Mouse (Mus musculus) kidney, postnatal 10 days (tissue): ENCODE measurements around the gene Aven.
A peak's percentile ranks its signal among the peaks of the same experiment; 100 is the strongest.

Source experiments
- DNase-seq: peaks from one replicate; pipeline ENCODE4 v3.0.0; 2021; ENCODE audit warnings: mixed read lengths

The Aven gene

DNA sequence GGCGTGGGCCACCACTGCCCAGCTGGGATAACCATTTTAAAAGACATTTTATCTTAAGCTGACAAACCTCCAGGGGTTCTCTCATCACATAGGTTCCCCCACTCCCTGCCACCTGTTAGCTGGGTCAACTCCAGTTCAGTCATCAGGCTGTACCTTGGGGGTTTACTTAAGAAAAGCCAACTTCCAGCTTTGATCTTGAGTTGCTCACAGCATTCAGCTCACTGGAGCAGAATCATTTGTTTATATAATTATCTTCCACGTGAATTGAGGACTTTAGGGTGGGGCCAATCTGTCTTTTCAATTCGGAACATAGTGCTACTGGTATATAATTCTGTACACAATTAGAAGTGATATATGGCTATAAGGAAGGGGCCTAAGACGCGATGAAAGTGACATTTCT lies 1.1 kb upstream of the Aven start:
- no peak for DNase-seq

GRCm38 (mm10) chr2:112492431-112492855 lies 321 bp upstream of the Aven start:
- peak; percentile 18 for DNase-seq

GRCm38 (mm10) chr2:112493539-112494260 lies 936 bp downstream of the Aven start:
- no peak for DNase-seq

GRCm38 (mm10) chr2:112497851-112498250 lies 5.1 kb downstream of the Aven start:
- peak; percentile 37 for DNase-seq

- DNase-seq = peak; percentile 86
Measured at GRCm38 (mm10) chr2:112501209-112501608, 8.4 kb downstream of the Aven start.

DNA sequence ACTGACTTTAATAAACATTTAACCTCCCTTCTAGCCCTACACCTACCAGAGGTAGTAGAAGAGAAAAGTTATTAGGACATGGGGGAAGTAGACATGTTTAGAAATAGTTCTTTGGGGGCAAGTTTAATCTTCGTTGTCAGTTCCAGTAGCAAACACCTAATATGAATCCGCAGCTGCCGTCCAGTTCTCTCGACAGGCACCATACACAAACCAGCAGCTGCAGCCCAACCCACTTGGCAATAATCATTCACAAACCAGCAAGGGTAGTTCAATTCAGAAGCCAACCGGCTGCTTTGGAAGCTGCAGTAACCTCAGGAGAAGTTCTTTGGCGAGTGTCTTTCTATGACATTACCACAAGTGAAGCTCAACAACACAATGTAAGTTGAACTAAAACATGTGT lies 11.2 kb downstream of the Aven start:
- no peak for DNase-seq

DNA sequence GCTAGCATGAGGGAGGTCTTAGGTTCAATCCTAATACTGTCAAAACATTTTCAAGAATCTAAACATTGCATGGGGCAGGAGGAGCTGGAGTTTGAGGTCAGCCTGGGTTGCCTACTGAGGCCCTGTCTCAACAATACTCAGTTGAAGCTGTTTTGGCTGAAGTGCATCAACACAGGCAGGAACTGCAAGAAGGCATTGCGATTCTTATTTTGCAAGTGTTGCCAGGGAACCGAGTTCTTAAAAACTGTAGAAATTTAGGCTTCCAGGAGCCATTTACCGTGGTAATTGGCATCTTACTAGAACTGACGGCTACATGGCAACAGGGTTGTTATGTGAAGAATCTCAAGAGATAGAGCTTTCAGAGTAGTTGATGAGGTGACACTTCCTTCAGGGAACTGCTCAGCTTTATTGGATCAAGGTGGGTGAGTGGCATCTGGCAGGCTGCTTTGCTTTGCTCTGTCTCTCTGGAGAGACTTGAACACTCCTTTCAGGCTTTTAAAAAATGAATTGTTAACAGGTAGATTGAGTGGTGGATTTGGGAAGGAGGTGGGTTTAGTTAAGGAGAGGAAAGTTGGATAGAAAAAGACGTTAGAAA lies 14.2 kb downstream of the Aven start:
- no peak for DNase-seq

- no peak for DNase-seq
Measured at GRCm38 (mm10) chr2:112507444-112507843, 14.7 kb downstream of the Aven start.

- no peak for DNase-seq
Measured at GRCm38 (mm10) chr2:112510140-112510539, 17.4 kb downstream of the Aven start.

- no peak for DNase-seq
Measured at GRCm38 (mm10) chr2:112513036-112513435, 20.3 kb downstream of the Aven start.

DNA sequence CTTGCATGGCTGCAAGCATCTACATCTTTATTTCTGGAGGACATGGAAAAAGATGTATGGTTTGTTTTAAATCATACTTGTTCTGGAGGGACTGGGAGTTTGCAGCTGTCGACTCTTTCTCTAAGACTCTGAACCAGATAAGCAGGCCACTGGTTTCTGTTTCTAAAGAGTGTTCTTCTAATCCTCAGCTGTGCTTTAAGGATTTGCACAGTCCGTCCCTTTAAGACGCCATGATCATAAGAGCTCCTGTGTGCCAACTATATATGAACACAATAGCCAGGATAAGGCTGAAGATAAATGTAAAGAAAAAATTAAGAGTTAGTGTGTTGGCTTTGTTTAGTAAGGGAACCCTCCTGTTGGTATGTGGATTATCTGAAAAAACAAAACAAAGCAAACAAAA lies 24.0 kb downstream of the Aven start:
- no peak for DNase-seq

DNA sequence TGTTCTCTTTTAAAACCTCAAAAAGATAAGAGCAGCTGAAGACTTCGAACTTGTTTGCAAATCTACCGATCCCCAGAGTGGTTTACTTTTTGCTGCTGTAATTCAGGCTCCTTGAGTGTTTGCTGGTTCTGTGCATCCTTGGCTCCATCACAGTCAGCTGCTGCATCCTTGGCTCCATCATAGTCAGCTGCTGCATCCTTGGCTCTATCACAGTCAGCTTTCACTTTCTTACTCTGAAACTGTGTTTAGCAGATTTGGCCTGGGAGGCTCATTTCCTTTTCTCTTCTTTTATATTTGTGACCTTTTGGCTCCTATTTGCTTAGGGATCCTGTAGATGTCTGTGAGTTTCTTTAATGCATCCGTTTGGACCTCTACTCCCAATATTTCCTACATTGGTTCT lies 24.5 kb downstream of the Aven start:
- no peak for DNase-seq

DNA sequence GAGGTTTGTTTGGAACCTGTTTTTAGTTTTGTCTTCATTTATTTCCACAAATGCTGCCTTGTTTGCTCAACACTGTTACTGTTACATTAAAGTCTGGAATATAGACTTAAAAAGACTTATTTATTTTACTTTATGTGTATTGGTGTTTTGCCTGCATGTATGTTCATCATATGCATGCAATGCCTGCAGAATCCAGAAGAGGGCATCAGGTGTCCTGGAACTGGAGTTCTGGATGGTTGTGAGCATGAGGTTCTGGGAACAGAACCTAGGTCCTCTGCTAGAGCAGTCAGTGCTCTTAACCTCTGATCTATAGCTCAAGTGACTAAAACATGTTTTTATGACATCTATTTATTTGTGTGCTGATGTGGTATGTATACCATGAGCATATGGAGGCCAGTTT lies 25.8 kb downstream of the Aven start:
- no peak for DNase-seq

DNA sequence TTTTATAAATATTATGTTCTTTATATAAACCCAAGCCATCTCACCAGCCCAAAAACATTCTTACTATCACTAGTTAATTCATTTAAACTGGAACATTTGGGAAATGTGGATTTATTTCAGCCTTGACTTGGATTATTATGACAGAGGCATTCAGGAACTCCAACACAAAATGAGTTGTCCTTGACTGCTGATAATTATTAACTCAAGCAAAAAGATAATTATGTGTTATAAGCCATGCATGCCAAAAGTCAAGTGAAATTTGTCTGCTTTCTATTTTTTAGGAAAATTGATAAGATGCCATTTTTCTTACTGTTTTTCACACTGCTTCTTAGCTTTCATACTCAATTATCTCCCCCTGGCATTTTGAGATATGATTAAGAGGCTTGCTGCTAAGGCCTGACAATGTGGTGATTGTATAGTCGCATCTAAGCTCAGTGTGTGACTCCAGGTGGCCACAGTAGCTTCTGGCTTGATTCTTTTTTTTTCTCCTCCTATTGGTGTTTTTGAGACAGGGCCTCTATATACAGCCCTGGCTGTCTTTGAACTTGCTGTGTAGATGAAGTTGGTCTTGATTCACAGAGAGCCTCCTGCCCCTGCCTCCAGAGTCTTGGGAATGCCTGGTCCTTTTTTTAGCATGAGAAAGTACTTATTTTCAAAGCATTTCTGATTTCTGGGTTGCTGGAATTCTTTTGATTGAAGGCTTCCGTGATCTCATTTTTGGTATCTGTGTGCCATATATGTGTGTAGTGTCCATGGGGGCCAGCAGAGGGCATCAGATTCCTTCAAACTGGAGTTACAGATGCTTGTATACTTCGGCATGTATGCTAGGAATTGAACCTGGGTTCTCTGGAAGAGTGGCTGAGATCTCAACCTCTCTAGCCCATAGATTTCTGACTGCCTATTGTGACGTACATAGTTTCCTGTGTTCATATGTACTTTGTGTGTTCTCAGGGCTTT lies 28.0 kb downstream of the Aven start:
- no peak for DNase-seq

GRCm38 (mm10) chr2:112526933-112527332 lies 34.2 kb downstream of the Aven start:
- DNase-seq = no peak

DNA sequence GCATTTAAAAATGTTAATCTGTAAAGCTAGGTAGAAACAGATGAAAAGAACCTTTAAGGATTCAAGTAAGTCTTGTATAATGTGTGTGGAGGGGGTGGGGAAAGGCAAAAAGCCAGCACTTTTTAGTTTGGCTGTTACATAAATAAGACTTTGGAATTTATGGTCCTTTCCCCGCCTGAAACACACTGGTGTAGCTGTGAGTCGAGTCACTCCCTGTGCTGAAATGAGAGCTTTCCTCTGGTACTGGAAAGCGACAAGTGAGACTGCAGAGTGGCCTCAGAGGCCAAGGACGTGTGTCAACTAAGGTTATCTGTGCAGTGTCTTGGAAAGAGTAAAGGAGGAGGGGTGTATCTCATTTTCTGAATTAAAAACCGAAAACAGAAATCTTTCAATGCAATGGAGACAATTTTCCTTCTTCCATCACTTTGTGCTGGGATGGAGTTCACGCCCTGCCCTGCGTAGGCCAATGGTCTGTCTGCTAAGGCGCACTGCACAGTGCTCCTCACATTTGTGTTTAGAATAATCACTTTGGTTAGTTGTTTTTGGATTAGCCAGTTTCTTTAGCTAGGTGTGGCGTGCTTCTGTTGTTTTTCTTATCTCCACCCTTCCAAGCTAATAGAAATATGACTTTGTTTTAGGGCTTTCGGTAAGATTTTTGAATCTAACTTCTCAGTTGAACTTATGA lies 40.2 kb downstream of the Aven start:
- DNase-seq = no peak

DNA sequence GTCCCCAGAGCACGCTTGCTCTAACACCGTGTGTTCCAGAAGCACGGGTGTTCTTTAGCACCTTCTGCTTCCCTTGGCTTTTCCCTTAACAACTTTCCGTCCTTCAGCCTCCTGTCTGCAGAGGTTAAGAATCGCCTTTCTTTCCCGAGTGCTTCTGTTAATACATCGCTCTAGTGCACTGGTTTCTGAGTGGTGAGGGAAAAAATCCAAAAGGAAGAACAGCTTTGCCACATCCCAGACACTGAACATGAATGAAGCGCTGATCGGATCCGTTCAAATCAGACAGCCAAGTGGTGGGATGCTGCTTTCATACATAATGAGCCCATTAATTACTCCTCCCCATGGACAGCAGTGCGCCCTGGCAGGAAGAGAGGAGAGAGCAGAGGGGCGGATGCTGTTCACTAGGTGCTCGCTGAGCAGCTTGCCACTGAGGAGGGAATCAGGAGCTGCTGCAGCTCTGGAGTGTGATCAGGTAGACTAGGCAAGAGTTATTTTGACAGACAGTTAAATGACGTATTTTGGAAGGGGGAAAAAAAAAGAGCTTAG lies 42.0 kb downstream of the Aven start:
- DNase-seq = no peak

- DNase-seq = peak; percentile 15
Measured at GRCm38 (mm10) chr2:112538783-112539182, 46.0 kb downstream of the Aven start.

- no peak for DNase-seq
Measured at GRCm38 (mm10) chr2:112541695-112542285, 49.0 kb downstream of the Aven start.

GRCm38 (mm10) chr2:112556527-112556926 lies 63.8 kb downstream of the Aven start:
- no peak for DNase-seq

DNA sequence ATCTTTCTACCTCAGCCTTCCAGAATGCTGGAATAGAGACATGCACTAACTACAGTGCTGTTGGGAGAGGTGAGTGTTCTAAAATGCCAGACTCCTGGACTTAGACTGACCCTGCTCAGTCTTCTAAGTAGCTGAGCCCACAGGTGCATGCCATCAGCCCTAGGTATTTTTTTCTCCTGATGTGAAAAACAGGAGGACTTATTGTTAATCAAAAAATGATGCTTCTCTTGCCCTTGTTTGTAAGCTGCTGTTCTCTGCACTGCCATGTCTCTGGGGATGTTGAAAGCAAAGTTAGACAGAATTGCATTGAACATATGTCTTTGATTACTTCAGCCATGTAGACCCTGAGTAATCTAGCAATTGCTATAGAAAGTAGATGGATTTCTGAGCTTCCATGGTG lies 64.7 kb downstream of the Aven start:
- DNase-seq = no peak

GRCm38 (mm10) chr2:112561549-112561948 lies 68.8 kb downstream of the Aven start:
- DNase-seq = no peak
